Mouse (Mus musculus) monocyte, adult 59 days (primary cell): ENCODE data around the gene Zfp947. TPM values are rescaled to one million over a fixed set of nuclear protein-coding genes. Genes with fewer than 3 reads are reported as not detected.

Source experiments
- total RNA-seq, 2 experiments: library from RNA; stranded (reverse); gene quantifications; one replicate each; pipeline ENCODE4 v1.2.4; 2023

The Zfp947 gene
- total RNA-seq = under 1 TPM; 0.36 to 0.60 TPM

DNA sequence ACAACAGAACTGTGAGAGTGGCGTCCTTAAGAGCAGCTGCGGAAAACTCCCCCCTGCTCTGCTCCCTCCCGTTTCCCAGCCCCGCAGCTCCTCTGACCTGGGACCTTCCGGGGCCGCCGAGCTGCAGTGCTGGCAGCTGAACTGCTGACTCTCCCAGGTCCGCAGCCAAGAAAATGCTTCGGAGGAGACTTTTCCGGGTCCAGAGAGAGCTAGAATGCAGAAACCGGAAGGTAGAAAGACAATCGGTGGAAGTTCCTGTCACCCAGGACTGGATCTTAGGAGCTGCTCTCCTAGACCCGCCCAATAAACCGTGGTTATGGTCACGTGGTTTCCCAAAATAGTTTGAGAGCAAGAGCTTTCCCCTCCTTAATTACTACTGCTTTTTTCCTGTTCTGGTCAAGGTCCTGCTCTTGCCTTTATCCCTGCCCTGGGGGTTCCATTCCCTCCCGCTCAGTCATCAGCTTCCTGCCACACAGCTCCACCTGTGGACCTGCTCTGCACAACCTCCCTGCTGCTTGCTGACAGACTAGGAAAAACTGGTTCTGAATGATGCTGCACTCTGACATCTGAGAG is at the start of gene Zfp947:
Gene Zfp947 (minus strand): TSS at position 469 of the 573 bp plus-strand sequence.

Other genes starting within 250 kb of the Zfp947 start
- gene Zfp942, start 203.7 kb downstream of the Zfp947 start, total RNA-seq = 10 to 100 TPM; 14.0 TPM
- 10 to 100 TPM; 16.7 to 17.2 TPM for gene Zfp943, start 203.6 kb downstream of the Zfp947 start, total RNA-seq
- 1 to 10 TPM; 5.7 to 6.3 TPM for gene Zfp994, start 59.4 kb upstream of the Zfp947 start, total RNA-seq
- 10 to 100 TPM; 15.0 to 15.5 TPM for gene CT030661.1, start 148.6 kb upstream of the Zfp947 start, total RNA-seq
- gene Zfp944, start 195.2 kb upstream of the Zfp947 start, total RNA-seq = 10 to 100 TPM; 10.7 to 11.0 TPM
- gene Zfp758, start 195.3 kb upstream of the Zfp947 start, total RNA-seq = 10 to 100 TPM in 1 of 2 experiments, 1 to 10 TPM in 1; 9.0 to 11.6 TPM